18 mouse cellular contexts compared by ENCODE assay signal in genomic region chr9:83549866-83550265, GRCm38 (mm10). TPM values are rescaled to one million over a fixed set of nuclear protein-coding genes. Genes with fewer than 3 reads are reported as not detected.
DNase-seq lines count a peak whose midpoint lies in the region; ATAC-seq and TF ChIP-seq lines count a peak whose summit lies in the region.
"Had no signal": no experiment of that assay in that cellular context is flagged by ENCODE, and none has a peak within 500 bp of the region (broad histone marks: within the 10 kb centered on the region; RNA-seq: fewer than 3 reads in every experiment).

No protein-coding gene starts in this region.

- peak overlapping the region; percentile 2; the same call in 1 of the 2 replicates for H3K4me3 ChIP-seq in heart, embryonic 13.5 days
- H3K4me3 ChIP-seq in heart, adult 2 months = no peak overlapping the region
- H3K4me3 ChIP-seq in megakaryocyte, embryonic 14.5 days (replicated peaks) = peak overlapping the region; percentile 96
- H3K4me3 ChIP-seq in stomach, embryonic 16.5 days (replicated peaks; ENCODE audit: low read length) = 0 out of 2 replicates have a peak overlapping the region, but pooled peaks have one; percentile 13
- H3K4me3 ChIP-seq: embryonic facial prominence, embryonic 12.5 days; hindbrain, embryonic 13.5 days; limb, embryonic 10.5 days had no signal

- no peaks in the 10 kb centered on the region for H3K79me2 ChIP-seq in heart, adult 2 months (replicated peaks; ENCODE audit: control insufficient read depth, insufficient read depth, low read length)

- intact Hi-C loops in heart, adult 2 months (cut with DNase I) = loop anchor here (5.0 kb wide), 4 partner anchors 52 to 282 kb away; partner anchors contain the start of gene Ttk

- peaks cover 33% of the 10 kb centered on the region for H3K4me1 ChIP-seq in heart, embryonic 13.5 days
- no peaks in the 10 kb centered on the region for H3K4me1 ChIP-seq in heart, adult 2 months (ENCODE audit: control insufficient read depth, insufficient read depth, low read length)
- peaks cover 80% of the 10 kb centered on the region for H3K4me1 ChIP-seq in megakaryocyte, embryonic 14.5 days
- no peaks in the 10 kb centered on the region for H3K4me1 ChIP-seq in stomach, embryonic 16.5 days (ENCODE audit: control insufficient read depth, insufficient read depth, low read length)

- no peak overlapping the region for H3K27ac ChIP-seq in heart, embryonic 13.5 days (replicated peaks)
- no peak overlapping the region for H3K27ac ChIP-seq in heart, adult 2 months
- H3K27ac ChIP-seq in stomach, embryonic 16.5 days (ENCODE audit: low read length) = no peak overlapping the region
- H3K27ac ChIP-seq: embryonic facial prominence, embryonic 12.5 days; hindbrain, embryonic 13.5 days; limb, embryonic 10.5 days had no signal

- TF ChIP-seq POLR2A in heart, adult 2 months (IDR thresholded peaks at IDR 0.05; ENCODE audit: insufficient read depth, low read depth, low read length) = no peak

- no peaks in the 10 kb centered on the region for H3K36me3 ChIP-seq in heart, embryonic 13.5 days
- no peaks in the 10 kb centered on the region for H3K36me3 ChIP-seq in heart, adult 2 months (ENCODE audit: control insufficient read depth, insufficient read depth, low read length)
- H3K36me3 ChIP-seq in megakaryocyte, embryonic 14.5 days (replicated peaks; ENCODE audit: low read length) = peaks cover 30% of the 10 kb centered on the region
- no peaks in the 10 kb centered on the region for H3K36me3 ChIP-seq in stomach, embryonic 16.5 days (ENCODE audit: control insufficient read depth, insufficient read depth, low read length)
- H3K36me3 ChIP-seq: embryonic facial prominence, embryonic 12.5 days; hindbrain, embryonic 13.5 days; limb, embryonic 10.5 days had no signal

- WGBS in heart, embryonic 13.5 days = 84% methylated on average over 6 of the region's 6 CpGs
- WGBS in heart, adult 2 months = 96% methylated on average over 6 of the region's 6 CpGs
- 78% methylated on average over 6 of the region's 6 CpGs for WGBS in stomach, embryonic 16.5 days

- no peaks in the 10 kb centered on the region for H3K9me3 ChIP-seq in heart, embryonic 13.5 days
- no peaks in the 10 kb centered on the region for H3K9me3 ChIP-seq in megakaryocyte, embryonic 14.5 days
- no peaks in the 10 kb centered on the region for H3K9me3 ChIP-seq in stomach, embryonic 16.5 days (replicated peaks; ENCODE audit: control insufficient read depth, low read length)
- H3K9me3 ChIP-seq: embryonic facial prominence, embryonic 12.5 days; hindbrain, embryonic 13.5 days; limb, embryonic 10.5 days had no signal

- no peak for ATAC-seq in heart, embryonic 13.5 days (ENCODE audit: extremely low read depth, insufficient number of reproducible peaks, low FRiP score, low TSS enrichment)
- ATAC-seq in megakaryocyte, adult 5-6 weeks (ENCODE audit: poor library complexity, severe bottlenecking) = no peak
- no peak for ATAC-seq in stomach, embryonic 16.5 days (ENCODE audit: insufficient read depth, low FRiP score)

- H3K4me2 ChIP-seq in heart, embryonic 13.5 days = peak overlapping the region; percentile 80
- H3K4me2 ChIP-seq in stomach, embryonic 16.5 days (ENCODE audit: low read depth, low read length) = peak overlapping the region; percentile 74
- H3K4me2 ChIP-seq: embryonic facial prominence, embryonic 12.5 days; hindbrain, embryonic 13.5 days had no signal

- H3K9ac ChIP-seq in heart, embryonic 13.5 days = no peak overlapping the region
- H3K9ac ChIP-seq in heart, adult 2 months (ENCODE audit: low read depth, low read length) = no peak overlapping the region
- no peak overlapping the region for H3K9ac ChIP-seq in stomach, embryonic 16.5 days (ENCODE audit: low read length)
- H3K9ac ChIP-seq: embryonic facial prominence, embryonic 12.5 days; hindbrain, embryonic 13.5 days had no signal

- no peaks in the 10 kb centered on the region; the same call in 1 of the 2 replicates for H3K27me3 ChIP-seq in heart, embryonic 13.5 days (replicated peaks)
- H3K27me3 ChIP-seq in heart, adult 2 months (ENCODE audit: control insufficient read depth, insufficient read depth, low read length) = no peaks in the 10 kb centered on the region; the same call in 1 of the 2 replicates
- peaks cover 3% of the 10 kb centered on the region for H3K27me3 ChIP-seq in megakaryocyte, embryonic 14.5 days (replicated peaks)
- H3K27me3 ChIP-seq in stomach, embryonic 16.5 days (ENCODE audit: control insufficient read depth, insufficient read depth, low read length) = no peaks in the 10 kb centered on the region
- H3K27me3 ChIP-seq: embryonic facial prominence, embryonic 12.5 days had no signal

- TF ChIP-seq EP300 in heart, adult 2 months (IDR thresholded peaks at IDR 0.05; ENCODE audit: insufficient read depth, low read depth, low read length) = no peak

- TF ChIP-seq CTCF in heart, adult 2 months (IDR thresholded peaks at IDR 0.05) = no peak

- DNase-seq in heart, adult 2 months = no peak
- peak; percentile 21 for DNase-seq in brain, adult 2 months (ENCODE audit: low read depth, low spot score)
- DNase-seq in left cerebral cortex, adult 18-20 months (ENCODE audit: low spot score in 2 of 2) = no peak
- DNase-seq: adrenal gland, adult 8-10 months; B cell, adult 2 months; cerebellum, adult 18-20 months; gastrocnemius, postnatal 36 days; kidney, adult 8-10 months; kidney, postnatal 4 days; lung, adult 18-20 months had no signal

RNA-seq across cellular contexts. Expression of gene Sh3bgrl2, which starts 1.7 kb away (rescaled TPM):
- polyA plus RNA-seq in heart, embryonic 13.5 days (2015; fragmentation: Nextera tagmentation; extraction: Ambion mirVana) = 15.0 and 18.6 TPM in 2 replicates
- 10 to 100 TPM in 1 of 2 experiments, 1 to 10 TPM in 1; 3.7 to 10.1 TPM for total RNA-seq in heart, adult 2 months (2021)
- polyA plus RNA-seq in heart, adult 2 months (2012; rRNA removed) = 2.6 and 4.8 TPM in 2 replicates
- 2.9 and 3.8 TPM in 2 replicates for polyA plus RNA-seq in megakaryocyte, embryonic 14.5 days (2012; ENCODE audit: insufficient read depth, low replicate concordance)
- total RNA-seq in megakaryocyte, adult 5-6 weeks (2015) = not detected in 2 replicates
- 0.11 TPM in 1 of 2 replicates, not detected in the other for total RNA-seq in megakaryocyte, adult 5-6 weeks (2017)
- polyA plus RNA-seq in stomach, embryonic 16.5 days (2015; fragmentation: Nextera tagmentation; extraction: Ambion mirVana) = 33.2 and 49.8 TPM in 2 replicates
- 10 to 100 TPM; 29.8 to 33.1 TPM for total RNA-seq in left cerebral cortex, adult 18-20 months (2021)
- total RNA-seq: MEL had no signal
